Mouse (Mus musculus): ENCODE results near the gene Zfp488. TPM values are rescaled to one million over a fixed set of nuclear protein-coding genes. Genes with fewer than 3 reads are reported as not detected.

Gene Zfp488
- polyA plus RNA-seq, 1 experiment from 2014 or later: 0.08 TPM

- H3K27me3 ChIP-seq (ENCODE audit: control insufficient read depth, insufficient read depth, low read length): no peaks in the 10 kb centered on the region
- no peaks in the 10 kb centered on the region for H3K36me3 ChIP-seq (ENCODE audit: control insufficient read depth, insufficient read depth, low read length)
These were observed 19.7 kb downstream of the Zfp488 start for GRCm38 (mm10) chr14:33958841-33959240.

GRCm38 (mm10) chr14:33958186-33958585 lies 20.4 kb downstream of the Zfp488 start:
- Histone ChIP-seq H3K36me3 (ENCODE audit: control insufficient read depth, insufficient read depth, low read length) (no peaks in the 10 kb centered on the region), H3K9ac (ENCODE audit: low read length) (no peak overlapping the region), H3K4me1 (replicated peaks; ENCODE audit: control insufficient read depth, insufficient read depth, low read length) (no peaks in the 10 kb centered on the region), H3K4me2 (ENCODE audit: low read depth, low read length, severe bottlenecking) (no peak overlapping the region), H3K27me3 (ENCODE audit: control insufficient read depth, insufficient read depth, low read length) (no peaks in the 10 kb centered on the region), H3K9me3 (ENCODE audit: control insufficient read depth, low read length) (no peaks in the 10 kb centered on the region), H3K27ac (ENCODE audit: low read depth, low read length) (no peak overlapping the region), H3K4me3 (ENCODE audit: low read depth, low read length) (no peak overlapping the region)
- 88% methylated on average over 4 of the region's 4 CpGs for WGBS
- DNase-seq (ENCODE audit: low spot score): no peak
- ATAC-seq (replicated peaks; ENCODE audit: low FRiP score): no peak

More at GRCm38 (mm10) chr14:33958841-33959240, 19.7 kb downstream of the Zfp488 start:
- no peak overlapping the region for H3K4me2 ChIP-seq (ENCODE audit: low read depth, low read length, severe bottlenecking)
- ATAC-seq (replicated peaks; ENCODE audit: low FRiP score) (no peak), DNase-seq (ENCODE audit: low spot score) (no peak)
- no peaks in the 10 kb centered on the region for H3K9me3 ChIP-seq (ENCODE audit: control insufficient read depth, low read length)
- no peak overlapping the region for H3K9ac ChIP-seq (ENCODE audit: low read length)
- no peak overlapping the region for H3K27ac ChIP-seq (ENCODE audit: low read depth, low read length)
- no peaks in the 10 kb centered on the region for H3K4me1 ChIP-seq (replicated peaks; ENCODE audit: control insufficient read depth, insufficient read depth, low read length)
- H3K4me3 ChIP-seq (ENCODE audit: low read depth, low read length): no peak overlapping the region
- WGBS: 78% methylated on average over 3 of the region's 3 CpGs

GRCm38 (mm10) chr14:33956055-33956454 lies 22.5 kb downstream of the Zfp488 start:
- Histone ChIP-seq H3K4me1 (replicated peaks; ENCODE audit: control insufficient read depth, insufficient read depth, low read length) (no peaks in the 10 kb centered on the region), H3K4me3 (ENCODE audit: low read depth, low read length) (no peak overlapping the region), H3K9me3 (ENCODE audit: control insufficient read depth, low read length) (no peaks in the 10 kb centered on the region), H3K4me2 (ENCODE audit: low read depth, low read length, severe bottlenecking) (no peak overlapping the region), H3K9ac (ENCODE audit: low read length) (no peak overlapping the region), H3K27ac (ENCODE audit: low read depth, low read length) (no peak overlapping the region), H3K27me3 (ENCODE audit: control insufficient read depth, insufficient read depth, low read length) (no peaks in the 10 kb centered on the region), H3K36me3 (ENCODE audit: control insufficient read depth, insufficient read depth, low read length) (no peaks in the 10 kb centered on the region)
- no peak for ATAC-seq (replicated peaks; ENCODE audit: low FRiP score)
- 76% methylated on average over 13 of the region's 13 CpGs for whole genome bisulfite sequencing
- no peak for DNase-seq (ENCODE audit: low spot score)

GRCm38 (mm10) chr14:33953761-33954160 lies 24.8 kb downstream of the Zfp488 start, which contains the start of gene Rbp3:
Gene Rbp3 (plus strand): TSS chr14:33954003.
- H3K4me3 ChIP-seq (ENCODE audit: low read depth, low read length): no peak within 1 kb of the TSS
- 81% methylated on average over 5 of the region's 5 CpGs for WGBS
- no peaks in the 10 kb centered on the region for H3K9me3 ChIP-seq (ENCODE audit: control insufficient read depth, low read length)
- DNase-seq (ENCODE audit: low spot score): no peak
- H3K27me3 ChIP-seq (ENCODE audit: control insufficient read depth, insufficient read depth, low read length): no peaks in the 10 kb centered on the region
- H3K9ac ChIP-seq (ENCODE audit: low read length): no peak within 1 kb of the TSS
- H3K4me1 ChIP-seq (replicated peaks; ENCODE audit: control insufficient read depth, insufficient read depth, low read length): no peaks in the 10 kb centered on the region
- no peaks in the 10 kb centered on the region for H3K36me3 ChIP-seq (ENCODE audit: control insufficient read depth, insufficient read depth, low read length)
- no peak for ATAC-seq (replicated peaks; ENCODE audit: low FRiP score)
- no peak within 1 kb of the TSS for H3K4me2 ChIP-seq (ENCODE audit: low read depth, low read length, severe bottlenecking)
- H3K27ac ChIP-seq (ENCODE audit: low read depth, low read length): no peak within 1 kb of the TSS

GRCm38 (mm10) chr14:33952233-33952981 lies 26.2 kb downstream of the Zfp488 start:
- Histone ChIP-seq H3K9me3 (ENCODE audit: control insufficient read depth, low read length) (no peaks in the 10 kb centered on the region), H3K27ac (ENCODE audit: low read depth, low read length) (no peak overlapping the region), H3K4me3 (ENCODE audit: low read depth, low read length) (no peak overlapping the region), H3K9ac (ENCODE audit: low read length) (no peak overlapping the region), H3K27me3 (ENCODE audit: control insufficient read depth, insufficient read depth, low read length) (no peaks in the 10 kb centered on the region), H3K36me3 (ENCODE audit: control insufficient read depth, insufficient read depth, low read length) (no peaks in the 10 kb centered on the region), H3K4me2 (ENCODE audit: low read depth, low read length, severe bottlenecking) (no peak overlapping the region), H3K4me1 (replicated peaks; ENCODE audit: control insufficient read depth, insufficient read depth, low read length) (no peaks in the 10 kb centered on the region)
- no peak for DNase-seq (ENCODE audit: low spot score)
- no peak for ATAC-seq (replicated peaks; ENCODE audit: low FRiP score)
- WGBS: 65% methylated on average over 6 of the region's 6 CpGs

- ATAC-seq (replicated peaks; ENCODE audit: low FRiP score) (no peak), DNase-seq (ENCODE audit: low spot score) (no peak)
- H3K9me3 ChIP-seq (ENCODE audit: control insufficient read depth, low read length): no peaks in the 10 kb centered on the region
- H3K4me3 ChIP-seq (ENCODE audit: low read depth, low read length): no peak overlapping the region
- H3K27me3 ChIP-seq (ENCODE audit: control insufficient read depth, insufficient read depth, low read length): no peaks in the 10 kb centered on the region
- no peak overlapping the region for H3K27ac ChIP-seq (ENCODE audit: low read depth, low read length)
- H3K4me2 ChIP-seq (ENCODE audit: low read depth, low read length, severe bottlenecking): no peak overlapping the region
- H3K4me1 ChIP-seq (replicated peaks; ENCODE audit: control insufficient read depth, insufficient read depth, low read length): no peaks in the 10 kb centered on the region
- no peaks in the 10 kb centered on the region for H3K36me3 ChIP-seq (ENCODE audit: control insufficient read depth, insufficient read depth, low read length)
- no peak overlapping the region for H3K9ac ChIP-seq (ENCODE audit: low read length)
- WGBS: 88% methylated on average over 6 of the region's 6 CpGs
These were observed 32.4 kb downstream of the Zfp488 start for GRCm38 (mm10) chr14:33946125-33946524.

- Histone ChIP-seq H3K9ac (ENCODE audit: low read length) (no peak overlapping the region), H3K27me3 (ENCODE audit: control insufficient read depth, insufficient read depth, low read length) (no peaks in the 10 kb centered on the region), H3K36me3 (ENCODE audit: control insufficient read depth, insufficient read depth, low read length) (no peaks in the 10 kb centered on the region), H3K4me2 (ENCODE audit: low read depth, low read length, severe bottlenecking) (no peak overlapping the region), H3K4me3 (ENCODE audit: low read depth, low read length) (no peak overlapping the region), H3K27ac (ENCODE audit: low read depth, low read length) (no peak overlapping the region), H3K4me1 (replicated peaks; ENCODE audit: control insufficient read depth, insufficient read depth, low read length) (no peaks in the 10 kb centered on the region), H3K9me3 (ENCODE audit: control insufficient read depth, low read length) (no peaks in the 10 kb centered on the region)
- ATAC-seq (replicated peaks; ENCODE audit: low FRiP score) (no peak), DNase-seq (ENCODE audit: low spot score) (no peak)
- 87% methylated on average over 5 of the region's 5 CpGs for WGBS
These were observed 36.3 kb downstream of the Zfp488 start for GRCm38 (mm10) chr14:33942222-33942621.

GRCm38 (mm10) chr14:33940739-33941138 lies 37.8 kb downstream of the Zfp488 start, which contains the start of gene Gdf2:
Gene Gdf2 (plus strand): TSS chr14:33941039.
- Histone ChIP-seq H3K27me3 (ENCODE audit: control insufficient read depth, insufficient read depth, low read length) (no peaks in the 10 kb centered on the region), H3K27ac (ENCODE audit: low read depth, low read length) (no peak within 1 kb of the TSS), H3K9ac (ENCODE audit: low read length) (no peak within 1 kb of the TSS), H3K4me3 (ENCODE audit: low read depth, low read length) (no peak within 1 kb of the TSS), H3K4me1 (replicated peaks; ENCODE audit: control insufficient read depth, insufficient read depth, low read length) (no peaks in the 10 kb centered on the region), H3K4me2 (ENCODE audit: low read depth, low read length, severe bottlenecking) (no peak within 1 kb of the TSS), H3K9me3 (ENCODE audit: control insufficient read depth, low read length) (no peaks in the 10 kb centered on the region), H3K36me3 (ENCODE audit: control insufficient read depth, insufficient read depth, low read length) (no peaks in the 10 kb centered on the region)
- no peak for DNase-seq (ENCODE audit: low spot score)
- ATAC-seq (replicated peaks; ENCODE audit: low FRiP score): no peak
- 80% methylated on average over 8 of the region's 8 CpGs for WGBS

- H3K4me1 ChIP-seq (replicated peaks; ENCODE audit: control insufficient read depth, insufficient read depth, low read length): no peaks in the 10 kb centered on the region
- H3K36me3 ChIP-seq (ENCODE audit: control insufficient read depth, insufficient read depth, low read length): no peaks in the 10 kb centered on the region
- H3K4me2 ChIP-seq (ENCODE audit: low read depth, low read length, severe bottlenecking): peak overlapping the region; percentile 19; the same call in 1 of the 2 replicates
- H3K9me3 ChIP-seq (ENCODE audit: control insufficient read depth, low read length): no peaks in the 10 kb centered on the region
- no peak overlapping the region for H3K27ac ChIP-seq (ENCODE audit: low read depth, low read length)
- ATAC-seq (replicated peaks; ENCODE audit: low FRiP score): 0 out of 2 replicates have a peak, but pooled peaks have one; percentile 18
- peak; percentile 87 for DNase-seq (ENCODE audit: low spot score)
- no peak overlapping the region for H3K9ac ChIP-seq (ENCODE audit: low read length)
- 31% methylated on average over 9 of the region's 9 CpGs for WGBS
- no peak overlapping the region for H3K4me3 ChIP-seq (ENCODE audit: low read depth, low read length)
- no peaks in the 10 kb centered on the region for H3K27me3 ChIP-seq (ENCODE audit: control insufficient read depth, insufficient read depth, low read length)
These were observed 39.4 kb downstream of the Zfp488 start for GRCm38 (mm10) chr14:33939117-33939516.

Data from forebrain, embryonic 11.5 days (tissue).